Mouse (Mus musculus) MEL (cell line): ENCODE measurements around the gene Anapc10. TPM values are rescaled to one million over a fixed set of nuclear protein-coding genes. Genes with fewer than 3 reads are reported as not detected.

Source experiments
- DNase-seq: peaks from one replicate; pipeline ENCODE4 v3.0.0; 2011; ENCODE audit warnings: low read depth, low spot score
- H3K27ac ChIP-seq: 2 replicates; pipeline ENCODE4 v1.5.1; 2012; ENCODE audit warnings: low read depth, mild to moderate bottlenecking, control low read depth, low read length, moderate library complexity; ENCODE audit not compliant: control insufficient read depth
- H3K27me3 ChIP-seq, 2 experiments: fragments of 150-350 bp in 1 of 2; sonication (generic) in 1 of 2; 2 replicates each; pipeline ENCODE4 v1.6.1; 2012; ENCODE audit warnings: low read length in 2 of 2, mild to moderate bottlenecking in 2 of 2, improper control_type of control experiment in 1 of 2, moderate library complexity in 1 of 2; ENCODE audit not compliant: insufficient read depth in 2 of 2, control insufficient read depth in 1 of 2
- H3K36me3 ChIP-seq, 2 experiments: 2 replicates each; pipeline ENCODE4 v1.6.1; 2012 to 2014; ENCODE audit warnings: low read length in 2 of 2, improper control_type of control experiment in 1 of 2, inconsistent platforms in 1 of 2, mild to moderate bottlenecking in 1 of 2; ENCODE audit not compliant: insufficient read depth in 2 of 2, control insufficient read depth in 1 of 2
- H3K4me1 ChIP-seq, 2 experiments: fragments of 150-350 bp in 1 of 2; sonication (generic) in 1 of 2; 2 replicates each; pipeline ENCODE4 v1.6.1; 2012; ENCODE audit warnings: low read length in 2 of 2, improper control_type of control experiment in 1 of 2, mild to moderate bottlenecking in 1 of 2; ENCODE audit not compliant: insufficient read depth in 2 of 2, control insufficient read depth in 1 of 2
- H3K4me3 ChIP-seq, 2 experiments: fragments of 150-350 bp in 1 of 2; sonication (generic) in 1 of 2; 2 replicates each; pipeline ENCODE4 v1.5.1; 2012; ENCODE audit warnings: low read depth in 2 of 2, low read length in 2 of 2, mild to moderate bottlenecking in 2 of 2, moderate library complexity in 2 of 2, control low read depth in 1 of 2, improper control_type of control experiment in 1 of 2; ENCODE audit not compliant: control insufficient read depth in 1 of 2, insufficient read depth in 1 of 2
- H3K79me2 ChIP-seq: 2 replicates; pipeline ENCODE4 v1.6.1; 2012; ENCODE audit warnings: mild to moderate bottlenecking, low read length, moderate library complexity; ENCODE audit not compliant: control insufficient read depth, poor library complexity, insufficient read depth
- H3K9ac ChIP-seq: 2 replicates; pipeline ENCODE4 v1.6.1; 2012; ENCODE audit warnings: low read depth, mild to moderate bottlenecking, control low read depth, low read length, moderate library complexity; ENCODE audit not compliant: control insufficient read depth, poor library complexity, severe bottlenecking
- H3K9me3 ChIP-seq: fragments of 150-350 bp; sonication (generic); replicated peaks from 2 replicates; pipeline ENCODE4 v1.6.1; 2012; ENCODE audit warnings: mild to moderate bottlenecking, low read length, improper control_type of control experiment, moderate library complexity; ENCODE audit not compliant: insufficient read depth
- CHD2 ChIP-seq: IDR thresholded peaks from 2 replicates; pipeline ENCODE4 v1.6.1; 2011; ENCODE audit warnings: low read length, improper control_type of control experiment
- CTCF ChIP-seq, 3 experiments: IDR thresholded peaks in 2 of 3; conservative IDR thresholded peaks in 1 of 3; 2 replicates each; pipeline ENCODE4 v1.5.1; 2011 to 2012; ENCODE audit warnings: low read length in 3 of 3, low read depth in 2 of 3, mild to moderate bottlenecking in 2 of 3, improper control_type of control experiment in 1 of 3, inconsistent platforms in 1 of 3, mixed read lengths in 1 of 3, moderate library complexity in 1 of 3; ENCODE audit not compliant: control insufficient read depth in 1 of 3, insufficient read depth in 1 of 3, poor library complexity in 1 of 3, severe bottlenecking in 1 of 3
- ELF1 ChIP-seq: IDR thresholded peaks from 2 replicates; pipeline ENCODE4 v1.6.1; 2014; ENCODE audit warnings: low read depth, mild to moderate bottlenecking, inconsistent platforms, low read length, improper control_type of control experiment, moderate library complexity
- EP300 ChIP-seq, 2 experiments: IDR thresholded peaks; 2 replicates each; pipeline ENCODE4 v1.6.1; 2011; ENCODE audit warnings: improper control_type of control experiment in 2 of 2, low read length in 2 of 2, low read depth in 1 of 2, mild to moderate bottlenecking in 1 of 2
- ETS1 ChIP-seq: IDR thresholded peaks from 2 replicates; pipeline ENCODE4 v1.6.1; 2012; ENCODE audit warnings: low read depth, mild to moderate bottlenecking, inconsistent platforms, low read length, improper control_type of control experiment, moderate library complexity
- GABPA ChIP-seq: IDR thresholded peaks from 2 replicates; pipeline ENCODE4 v1.6.1; 2012; ENCODE audit warnings: low read depth, mild to moderate bottlenecking, inconsistent platforms, low read length, improper control_type of control experiment, moderate library complexity
- KAT2A ChIP-seq: conservative IDR thresholded peaks from 2 replicates; pipeline ENCODE4 v1.6.1; 2012; ENCODE audit warnings: low read depth, low read length, improper control_type of control experiment, inconsistent platforms
- MXI1 ChIP-seq: IDR thresholded peaks from 2 replicates; pipeline ENCODE4 v1.6.1; 2011; ENCODE audit warnings: mild to moderate bottlenecking, low read depth, low read length, improper control_type of control experiment
- MYC ChIP-seq: IDR thresholded peaks from 2 replicates; pipeline ENCODE4 v1.6.1; 2011; ENCODE audit warnings: low read depth, mild to moderate bottlenecking, low read length, improper control_type of control experiment, moderate library complexity
- POLR2AphosphoS2 ChIP-seq: IDR thresholded peaks from 2 replicates; pipeline ENCODE4 v1.6.1; 2011; ENCODE audit warnings: low read length, improper control_type of control experiment
- POLR2AphosphoS5 ChIP-seq: IDR thresholded peaks from 2 replicates; pipeline ENCODE4 v1.6.1; 2012; ENCODE audit warnings: low read depth, borderline replicate concordance, mild to moderate bottlenecking, inconsistent platforms, low read length, moderate library complexity, mixed read lengths
- RAD21 ChIP-seq: IDR thresholded peaks from 2 replicates; pipeline ENCODE4 v1.6.1; 2011; ENCODE audit warnings: mild to moderate bottlenecking, low read depth, low read length, improper control_type of control experiment
- SIN3A ChIP-seq: IDR thresholded peaks from 2 replicates; pipeline ENCODE4 v1.6.1; 2012; ENCODE audit warnings: low read length, improper control_type of control experiment, inconsistent platforms
- SMC3 ChIP-seq: IDR thresholded peaks from 2 replicates; pipeline ENCODE4 v1.6.1; 2011; ENCODE audit warnings: low read depth, low read length, improper control_type of control experiment
- TAL1 ChIP-seq: IDR thresholded peaks from 2 replicates; pipeline ENCODE4 v1.6.1; 2012; ENCODE audit warnings: mild to moderate bottlenecking, inconsistent platforms, low read length, moderate library complexity, mixed read lengths
- TCF12 ChIP-seq: IDR thresholded peaks from 2 replicates; pipeline ENCODE4 v1.6.1; 2014; ENCODE audit warnings: low read depth, mild to moderate bottlenecking, inconsistent platforms, low read length, improper control_type of control experiment, moderate library complexity
- UBTF ChIP-seq: IDR thresholded peaks from 2 replicates; pipeline ENCODE4 v1.6.1; 2012; ENCODE audit warnings: low read depth, mild to moderate bottlenecking, inconsistent platforms, low read length, improper control_type of control experiment, moderate library complexity, borderline replicate concordance; ENCODE audit not compliant: insufficient read depth
- USF1 ChIP-seq: IDR thresholded peaks from 2 replicates; pipeline ENCODE4 v1.6.1; 2014; ENCODE audit warnings: low read depth, mild to moderate bottlenecking, inconsistent platforms, low read length, improper control_type of control experiment, moderate library complexity
- USF2 ChIP-seq, 2 experiments: IDR thresholded peaks; 2 replicates each; pipeline ENCODE4 v1.6.1; 2011 to 2012; ENCODE audit warnings: improper control_type of control experiment in 2 of 2, low read length in 2 of 2, borderline replicate concordance in 1 of 2, inconsistent platforms in 1 of 2, low read depth in 1 of 2, mild to moderate bottlenecking in 1 of 2; ENCODE audit not compliant: insufficient read depth in 1 of 2
- ZC3H11A ChIP-seq: IDR thresholded peaks from 2 replicates; pipeline ENCODE4 v1.6.1; 2012; ENCODE audit warnings: low read depth, mild to moderate bottlenecking, inconsistent platforms, low read length, improper control_type of control experiment
- ZKSCAN1 ChIP-seq: IDR thresholded peaks from 2 replicates; pipeline ENCODE4 v1.6.1; 2012; ENCODE audit warnings: low read depth, mild to moderate bottlenecking, inconsistent platforms, low read length, improper control_type of control experiment, moderate library complexity
- ZNF384 ChIP-seq: IDR thresholded peaks from 2 replicates; pipeline ENCODE4 v1.6.1; 2012; ENCODE audit warnings: low read depth, mild to moderate bottlenecking, inconsistent platforms, low read length, improper control_type of control experiment
- polyA plus RNA-seq, 2 experiments: library from polyadenylated mRNA; stranded (reverse) in 1 of 2; unstranded in 1 of 2; fragments of >175 nt in 1 of 2; fragments of >200 nt in 1 of 2; gene quantifications; 2 replicates each; pipeline versions ENCODE4 v1.2.1 to v1.2.4; 2012; ENCODE audit warnings: low replicate concordance in 2 of 2, low read depth in 1 of 2; ENCODE audit not compliant: insufficient read length in 2 of 2, insufficient read depth in 1 of 2, missing spikeins in 1 of 2
- total RNA-seq: library from RNA; depleted of rRNA; stranded (reverse); fragments of 300-350 nt; gene quantifications from 2 replicates; pipeline ENCODE4 v1.2.3, GENCODE M21; 2012

Gene Anapc10
- total and polyA plus RNA-seq, 3 experiments: 17.2 to 19.1 TPM; not detected in 1

- peak; percentile 37 for DNase-seq
- no peaks in the 10 kb centered on the region for H3K27me3 ChIP-seq
- H3K27ac ChIP-seq: no peak overlapping the region
- H3K9me3 ChIP-seq: no peaks in the 10 kb centered on the region
- H3K4me1 ChIP-seq: peaks cover 0 to 5% of the 10 kb centered on the region in 2 experiments; a peak in 2 of 4 replicates
- no peak overlapping the region for H3K9ac ChIP-seq
- H3K4me3 ChIP-seq: peak overlapping the region in 1 of 2 experiments; percentile 26; a peak in 1 of 4 replicates
- peaks cover 8 to 23% of the 10 kb centered on the region in 2 experiments for H3K36me3 ChIP-seq
- no peaks in the 10 kb centered on the region for H3K79me2 ChIP-seq
- TF ChIP-seq EP300 (IDR thresholded peaks at IDR 0.05; ENCODE audit: low read depth in 1 of 2, low read length in 2 of 2): peak in 1 of 2 experiments; percentile 53; a peak in 1 of 4 replicates
- no peak for TF ChIP-seq GABPA
- TF ChIP-seq SIN3A: no peak
- peak in 1 of 3 experiments; percentile 32; a peak in 2 of 6 replicates for TF ChIP-seq CTCF (IDR thresholded peaks at IDR 0.05 in 2 of 3, conservative IDR thresholded peaks at IDR 0.05 in 1 of 3; ENCODE audit: control insufficient read depth in 1 of 3, insufficient read depth in 1 of 3, low read depth in 2 of 3, low read length in 3 of 3, poor library complexity in 1 of 3, severe bottlenecking in 1 of 3)
- TF ChIP-seq ETS1: 0 out of 2 replicates have a peak, but pooled peaks have one; percentile 38
- TF ChIP-seq RAD21: 0 out of 2 replicates have a peak, but pooled peaks have one; percentile 4
Observed at GRCm38 (mm10) chr8:79724589-79724988, 13.0 kb downstream of the Anapc10 start.

- H3K79me2 ChIP-seq: no peaks in the 10 kb centered on the region
- H3K36me3 ChIP-seq: peaks cover 8 to 18% of the 10 kb centered on the region in 2 experiments
- H3K4me1 ChIP-seq: peaks cover 0 to 5% of the 10 kb centered on the region in 2 experiments; a peak in 2 of 4 replicates
- H3K9ac ChIP-seq: no peak overlapping the region
- TF ChIP-seq UBTF: no peak
- TF ChIP-seq SMC3: peak; percentile 29; the same call in 1 of the 2 replicates
- TF ChIP-seq ZNF384: peak; percentile 72
- 0 out of 2 replicates have a peak, but pooled peaks have one; percentile 59 for TF ChIP-seq MYC
- no peak for TF ChIP-seq KAT2A
- TF ChIP-seq CTCF (IDR thresholded peaks at IDR 0.05 in 2 of 3, conservative IDR thresholded peaks at IDR 0.05 in 1 of 3; ENCODE audit: control insufficient read depth in 1 of 3, insufficient read depth in 1 of 3, low read depth in 2 of 3, low read length in 3 of 3, poor library complexity in 1 of 3, severe bottlenecking in 1 of 3): peak in 1 of 3 experiments; percentile 53; a peak in 2 of 6 replicates
- TF ChIP-seq POLR2AphosphoS5: no peak
- TF ChIP-seq, all 39 proteins: peak for 4
- no peak overlapping the region for H3K27ac ChIP-seq
- DNase-seq: peak; percentile 30
- H3K27me3 ChIP-seq: no peaks in the 10 kb centered on the region
- H3K4me3 ChIP-seq: no peak overlapping the region
- no peaks in the 10 kb centered on the region for H3K9me3 ChIP-seq
Observed at GRCm38 (mm10) chr8:79727900-79728299, 16.3 kb downstream of the Anapc10 start.

DNA sequence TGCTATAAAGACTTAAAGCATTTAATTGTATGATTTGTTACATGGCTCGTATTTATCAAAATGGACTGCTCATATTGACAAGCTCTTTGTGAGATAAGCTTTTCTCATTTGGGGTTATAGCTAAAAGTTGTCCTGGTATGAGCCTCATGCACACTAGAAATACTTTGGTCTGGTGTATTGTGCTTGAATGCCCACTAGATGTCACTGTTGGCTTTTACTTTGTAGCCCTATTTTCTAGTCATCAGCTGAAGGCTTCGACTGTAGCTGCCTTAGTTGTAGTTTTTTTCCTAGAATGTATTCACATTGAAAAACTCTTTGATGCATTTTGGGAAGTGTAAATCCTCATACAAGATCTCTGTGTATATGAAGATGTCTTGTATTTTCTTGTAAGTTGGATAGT lies 22.7 kb downstream of the Anapc10 start:
- Histone ChIP-seq H3K4me3 (no peak overlapping the region), H3K9ac (no peak overlapping the region), H3K27me3 (no peaks in the 10 kb centered on the region), H3K9me3 (no peaks in the 10 kb centered on the region), H3K79me2 (no peaks in the 10 kb centered on the region), H3K27ac (no peak overlapping the region), H3K4me1 (no peaks in the 10 kb centered on the region), H3K36me3 (peaks cover 2 to 8% of the 10 kb centered on the region in 2 experiments; a peak in 3 of 4 replicates)
- peak; percentile 78 for DNase-seq
- TF ChIP-seq EP300 (IDR thresholded peaks at IDR 0.05; ENCODE audit: low read depth in 1 of 2, low read length in 2 of 2) (no peak), ZKSCAN1 (no peak), MYC (peak; percentile 59; the same call in 1 of the 2 replicates), MXI1 (no peak), CHD2 (no peak), USF2 (IDR thresholded peaks at IDR 0.05; ENCODE audit: borderline replicate concordance in 1 of 2, insufficient read depth in 1 of 2, low read depth in 1 of 2, low read length in 2 of 2) (no peak), KAT2A (no peak), USF1 (no peak), ZC3H11A (peak; percentile 75), RAD21 (peak; percentile 88), POLR2AphosphoS5 (no peak), ELF1 (no peak), POLR2AphosphoS2 (no peak), CTCF (IDR thresholded peaks at IDR 0.05 in 2 of 3, conservative IDR thresholded peaks at IDR 0.05 in 1 of 3; ENCODE audit: control insufficient read depth in 1 of 3, insufficient read depth in 1 of 3, low read depth in 2 of 3, low read length in 3 of 3, poor library complexity in 1 of 3, severe bottlenecking in 1 of 3) (peak; percentile 28 to 88 (median 63); a peak in 5 of 6 replicates), SIN3A (peak; percentile 63), TCF12 (no peak), TAL1 (no peak)
